Mouse (Mus musculus) heart, adult 2 months (tissue): ENCODE results near the gene Crbn. TPM values are rescaled to one million over a fixed set of nuclear protein-coding genes. Genes with fewer than 3 reads are reported as not detected.

Experiments
- DNase-seq, 2 experiments: peaks; one replicate each; pipeline ENCODE4 v3.0.0; 2021
- H3K27ac ChIP-seq: fragments of 200-600 bp; 2 replicates; pipeline ENCODE4 v1.8.1; 2022
- H3K27me3 ChIP-seq: fragments of 200-500 bp; 2 replicates; pipeline ENCODE4 v1.6.1; 2012; ENCODE audit warnings: mild to moderate bottlenecking, low read length, inconsistent platforms, mixed read lengths; ENCODE audit not compliant: control insufficient read depth, insufficient read depth
- H3K36me3 ChIP-seq: fragments of 200-500 bp; 2 replicates; pipeline ENCODE4 v1.6.1; 2012; ENCODE audit warnings: low read length, inconsistent platforms; ENCODE audit not compliant: control insufficient read depth, insufficient read depth
- H3K4me1 ChIP-seq: fragments of 200-500 bp; 2 replicates; pipeline ENCODE4 v1.6.1; 2011; ENCODE audit warnings: low read length; ENCODE audit not compliant: control insufficient read depth, insufficient read depth
- H3K4me3 ChIP-seq: fragments of 200-600 bp; 2 replicates; pipeline ENCODE4 v1.8.1; 2022
- H3K79me2 ChIP-seq: fragments of 200-500 bp; replicated peaks from 2 replicates; pipeline ENCODE4 v1.6.1; 2012; ENCODE audit warnings: mild to moderate bottlenecking, inconsistent platforms, low read length, moderate library complexity, mixed read lengths; ENCODE audit not compliant: control insufficient read depth, insufficient read depth
- H3K9ac ChIP-seq: fragments of 200-500 bp; 2 replicates; pipeline ENCODE4 v1.6.1; 2012; ENCODE audit warnings: low read depth, mild to moderate bottlenecking, control low read depth, inconsistent platforms, low read length, mixed read lengths
- CTCF ChIP-seq: fragments of 200-600 bp; IDR thresholded peaks from 2 replicates; pipeline ENCODE4 v1.8.1; 2022; ENCODE audit warnings: antibody characterized with exemption, mild to moderate bottlenecking, moderate library complexity
- EP300 ChIP-seq: fragments of 200-500 bp; IDR thresholded peaks from 2 replicates; pipeline ENCODE4 v1.6.1; 2011; ENCODE audit warnings: low read depth, low read length, control low read depth; ENCODE audit not compliant: insufficient read depth
- POLR2A ChIP-seq: fragments of 200-500 bp; IDR thresholded peaks from 2 replicates; pipeline ENCODE4 v1.6.1; 2011; ENCODE audit warnings: mild to moderate bottlenecking, low read depth, low read length, control low read depth; ENCODE audit not compliant: insufficient read depth
- WGBS: fragments of 180-500 bp; shearing (Covaris S2); methylation state at CpG from one replicate; pipeline ENCODE4 v1.1.7; 2018; 5-methylcytosine and 5-hydroxymethylcytosine counted together
- intact Hi-C: fragments of 180-260 bp; cut with DNase I; formaldehyde crosslinking; loops from one replicate; pipeline ENCODE4 v1.15.1; 2025
- polyA plus RNA-seq: library from polyadenylated mRNA; depleted of rRNA; stranded (reverse); fragments of >200 nt; gene quantifications from 2 replicates; pipeline ENCODE4 v1.2.3, GENCODE M21; 2012; rRNA removed
- total RNA-seq, 2 experiments: library from RNA; stranded (reverse); gene quantifications; 2 replicates each; pipeline ENCODE4 v1.2.3; 2021

The Crbn gene
- total and polyA plus RNA-seq, 3 experiments: 13.5 to 57.1 (median 46.1) TPM

GRCm38 (mm10) chr6:106747251-106747650 is 52.6 kb downstream of the Crbn start:
- 89% methylated on average over 5 of the region's 5 CpGs for WGBS
- Histone ChIP-seq H3K27me3 (no peaks in the 10 kb centered on the region), H3K9ac (no peak overlapping the region), H3K27ac (no peak overlapping the region), H3K4me3 (no peak overlapping the region), H3K79me2 (no peaks in the 10 kb centered on the region), H3K4me1 (no peaks in the 10 kb centered on the region), H3K36me3 (no peaks in the 10 kb centered on the region)
- intact Hi-C loops: no loop called here
- TF ChIP-seq EP300 (no peak), CTCF (no peak), POLR2A (no peak)
- DNase-seq: no peak

- H3K79me2 ChIP-seq: no peaks in the 10 kb centered on the region
- H3K36me3 ChIP-seq: no peaks in the 10 kb centered on the region
- H3K27me3 ChIP-seq: no peaks in the 10 kb centered on the region
- no peak overlapping the region for H3K27ac ChIP-seq
- H3K9ac ChIP-seq: no peak overlapping the region
- H3K4me1 ChIP-seq: no peaks in the 10 kb centered on the region
- no peak for TF ChIP-seq POLR2A
- TF ChIP-seq EP300: no peak
- TF ChIP-seq CTCF: no peak
- H3K4me3 ChIP-seq: no peak overlapping the region
- 52% methylated on average over 7 of the region's 7 CpGs for WGBS
- intact Hi-C loops: no loop called here
- DNase-seq: no peak
Measured at GRCm38 (mm10) chr6:106745673-106746394, 54.0 kb downstream of the Crbn start.

GRCm38 (mm10) chr6:106743556-106744233 is 56.2 kb downstream of the Crbn start:
- Histone ChIP-seq H3K79me2 (no peaks in the 10 kb centered on the region), H3K27me3 (no peaks in the 10 kb centered on the region), H3K27ac (no peak overlapping the region), H3K4me1 (no peaks in the 10 kb centered on the region), H3K9ac (no peak overlapping the region), H3K4me3 (no peak overlapping the region), H3K36me3 (no peaks in the 10 kb centered on the region)
- intact Hi-C loops: no loop called here
- DNase-seq: no peak
- 74% methylated on average over 7 of the region's 7 CpGs for WGBS
- TF ChIP-seq EP300 (no peak), CTCF (no peak), POLR2A (no peak)

- no peak for TF ChIP-seq POLR2A
- no peak for TF ChIP-seq CTCF
- no peak for TF ChIP-seq EP300
- no peaks in the 10 kb centered on the region for H3K36me3 ChIP-seq
- WGBS: 88% methylated on average over 1 of the region's 1 CpGs
- H3K4me3 ChIP-seq: no peak overlapping the region
- no peaks in the 10 kb centered on the region for H3K79me2 ChIP-seq
- no peaks in the 10 kb centered on the region for H3K4me1 ChIP-seq
- no peak overlapping the region for H3K27ac ChIP-seq
- no peak for DNase-seq
- intact Hi-C loops: no loop called here
- H3K27me3 ChIP-seq: no peaks in the 10 kb centered on the region
- no peak overlapping the region for H3K9ac ChIP-seq
Measured at GRCm38 (mm10) chr6:106740244-106740825, 59.5 kb downstream of the Crbn start.

- Histone ChIP-seq H3K9ac (no peak overlapping the region), H3K27me3 (no peaks in the 10 kb centered on the region), H3K4me1 (no peaks in the 10 kb centered on the region), H3K36me3 (no peaks in the 10 kb centered on the region), H3K4me3 (no peak overlapping the region), H3K79me2 (no peaks in the 10 kb centered on the region), H3K27ac (no peak overlapping the region)
- no peak for DNase-seq
- intact Hi-C loops: no loop called here
- WGBS: 59% methylated on average over 3 of the region's 3 CpGs
- TF ChIP-seq EP300 (no peak), POLR2A (no peak), CTCF (no peak)
Measured at GRCm38 (mm10) chr6:106738229-106738628, 61.6 kb downstream of the Crbn start.

- 56% methylated on average over 4 of the region's 4 CpGs for WGBS
- Histone ChIP-seq H3K79me2 (no peaks in the 10 kb centered on the region), H3K9ac (no peak overlapping the region), H3K4me3 (no peak overlapping the region), H3K27ac (no peak overlapping the region), H3K4me1 (no peaks in the 10 kb centered on the region), H3K36me3 (no peaks in the 10 kb centered on the region), H3K27me3 (no peaks in the 10 kb centered on the region)
- DNase-seq: no peak
- intact Hi-C loops: no loop called here
- TF ChIP-seq POLR2A (no peak), EP300 (no peak), CTCF (no peak)
Measured at GRCm38 (mm10) chr6:106732563-106732962, 67.3 kb downstream of the Crbn start.

Other genes starting within 250 kb of the Crbn start
- gene Il5ra, start 51.0 kb downstream of the Crbn start, total RNA-seq: under 1 TPM in 1 of 2 experiments, not detected in 1; 0.30 TPM
- gene Il5ra, start 51.0 kb downstream of the Crbn start, polyA plus RNA-seq: 0.06 TPM in 2 replicates
- 10 to 100 TPM; 30.5 to 33.2 TPM for gene Trnt1, start 31.0 kb downstream of the Crbn start, total RNA-seq
- gene Trnt1, start 31.0 kb downstream of the Crbn start, polyA plus RNA-seq: 6.0 and 13.0 TPM in 2 replicates